Mouse (Mus musculus) Muller cell, postnatal 12 days (primary cell): Measurements from ENCODE around the gene Ciz1.

ENCODE experiments used
- DNase-seq: peaks from one replicate; pipeline ENCODE4 v3.0.0-alpha.2; 2015; ENCODE audit errors: inconsistent ontology term

Gene Ciz1

GRCm38 (mm10) chr2:32380001-32380500, 27.9 kb downstream of the Ciz1 start:
- DNase-seq: peak; percentile 57

DNA sequence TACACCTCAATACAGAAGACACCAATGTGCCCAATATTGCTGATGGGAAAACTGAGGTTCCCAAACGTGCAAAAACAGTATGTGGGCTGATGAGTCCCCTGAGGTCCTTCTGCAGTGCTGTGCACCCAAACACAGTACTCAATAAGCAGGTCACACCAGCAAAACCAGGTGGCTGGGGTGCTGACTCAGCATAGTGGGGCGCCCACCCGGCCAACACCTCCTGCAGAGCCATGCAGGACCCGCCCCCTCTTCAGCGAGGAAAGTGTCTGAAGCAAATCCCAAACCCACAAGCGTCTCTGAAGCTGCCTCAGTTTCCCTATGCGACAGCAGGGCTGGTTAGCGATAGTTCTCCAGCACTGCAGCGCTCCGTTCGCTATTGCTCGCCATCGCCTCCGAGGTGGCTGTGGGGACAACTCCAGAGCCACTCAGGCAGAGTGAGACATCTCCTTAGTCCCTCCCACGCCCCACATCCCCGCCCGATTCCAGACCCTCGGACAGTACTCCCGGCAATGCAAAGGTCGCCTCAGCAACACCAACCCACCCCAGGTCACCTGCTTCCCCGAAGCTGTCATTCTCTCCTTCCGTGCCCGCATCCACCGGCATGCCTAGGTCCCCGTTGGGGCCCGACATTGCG, 29.1 kb downstream of the Ciz1 start:
- no peak for DNase-seq

- peak; percentile 95 for DNase-seq
Measured at GRCm38 (mm10) chr2:32381775-32382223, 29.7 kb downstream of the Ciz1 start, which contains the start of gene 1110008P14Rik. TSS of gene 1110008P14Rik (minus strand) at chr2:32381938.

DNA sequence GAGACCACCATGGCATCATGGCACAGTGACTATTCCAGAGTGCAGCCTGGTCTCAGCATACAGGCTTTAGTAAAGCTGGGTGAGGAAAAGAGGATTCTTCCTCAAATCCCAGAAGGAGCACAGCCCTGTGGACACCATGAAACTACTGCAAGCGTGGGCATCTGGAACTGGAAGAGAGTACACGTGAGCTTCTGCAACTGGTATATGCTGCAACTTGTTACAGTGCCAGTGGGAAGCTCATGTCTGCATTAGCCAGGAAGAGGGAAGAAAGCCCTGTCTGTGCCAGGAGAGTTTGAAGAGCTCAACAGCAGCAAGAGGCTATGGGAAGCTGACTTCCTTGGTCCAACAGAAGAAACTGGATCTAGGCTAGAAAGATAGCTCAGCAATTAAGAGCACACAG, 30.6 kb downstream of the Ciz1 start:
- DNase-seq: no peak

DNA sequence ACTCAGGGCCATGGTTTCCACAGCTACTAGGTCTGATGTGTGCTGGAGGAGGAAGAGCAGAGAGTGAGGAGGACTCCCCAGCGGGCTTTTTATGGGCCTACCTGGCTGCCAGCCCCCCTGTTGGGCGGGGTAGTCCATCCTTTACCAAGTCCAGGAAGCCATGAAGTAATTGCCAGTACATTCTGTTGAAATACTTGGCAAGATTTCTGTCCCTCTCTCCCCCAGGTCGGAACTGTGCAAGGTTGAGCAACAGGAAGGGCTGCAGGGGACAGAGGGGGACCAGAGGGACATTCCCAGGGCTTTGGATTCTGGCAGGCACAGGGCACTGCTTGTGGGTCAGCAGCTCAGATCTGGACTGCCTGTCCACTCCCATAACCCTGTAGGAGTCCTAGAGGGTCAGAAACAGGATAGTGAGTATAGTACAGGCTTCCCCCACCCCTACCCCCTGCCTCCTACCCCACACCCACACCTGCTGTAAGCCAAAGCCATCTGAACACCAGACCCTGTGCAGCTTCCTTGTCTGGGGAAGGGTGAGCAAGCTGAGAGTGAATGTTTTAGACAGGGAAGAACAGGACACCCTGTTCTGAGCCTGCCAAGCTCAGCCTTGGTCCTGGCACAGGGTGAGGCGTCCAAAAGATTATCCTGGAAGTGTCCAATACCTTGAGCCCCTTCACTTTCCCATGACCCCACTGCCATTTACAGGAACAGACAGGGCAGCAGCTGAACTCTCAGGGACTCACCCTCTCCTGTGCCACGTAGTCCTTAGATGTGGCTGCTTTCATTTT, 35.8 kb downstream of the Ciz1 start, which contains the start of gene Lcn2:
Gene Lcn2, minus strand, starts transcription at position 547 of the 785 bp plus-strand sequence.
- DNase-seq: no peak

GRCm38 (mm10) chr2:32389157-32389556, 37.0 kb downstream of the Ciz1 start:
- DNase-seq: no peak

DNA sequence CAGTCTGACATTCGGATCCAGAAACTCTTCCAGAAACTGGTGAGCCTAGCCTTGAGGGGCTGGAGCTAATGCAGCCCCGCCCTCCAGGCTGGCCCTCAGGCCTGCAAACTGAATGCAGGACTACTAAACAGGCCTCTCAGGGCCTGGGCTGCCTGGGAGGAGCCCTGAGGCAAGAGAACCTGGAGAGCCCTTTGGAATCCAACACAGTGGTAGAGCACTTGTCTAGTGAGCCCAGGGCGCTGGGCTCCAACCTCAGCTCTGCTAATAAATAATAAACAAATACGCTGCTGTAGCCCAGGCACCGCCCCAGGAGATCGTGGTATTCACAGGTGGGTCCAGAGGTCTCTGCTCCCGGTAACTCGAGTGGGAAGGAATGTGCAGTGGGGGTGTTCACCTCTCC, 38.7 kb downstream of the Ciz1 start:
- no peak for DNase-seq

DNA sequence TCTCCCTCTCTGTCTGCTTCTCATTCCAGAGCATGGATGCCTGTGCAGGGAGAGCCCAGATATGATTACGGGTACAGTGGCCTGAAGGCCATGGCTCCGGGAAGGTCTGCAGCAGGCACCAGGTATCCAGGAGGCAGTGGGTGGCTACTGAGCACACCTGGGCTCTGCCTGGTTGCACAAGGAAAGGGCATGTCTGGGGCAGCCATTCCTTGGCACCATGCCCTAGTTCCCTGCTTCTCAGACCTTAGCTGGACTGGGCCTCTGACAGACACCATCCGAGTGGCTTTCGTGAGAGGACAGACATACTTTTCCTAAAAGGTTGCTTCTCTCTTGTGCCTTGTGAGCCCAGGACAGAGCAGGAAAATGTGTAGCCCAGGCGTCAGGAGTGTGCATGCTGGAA, 39.9 kb downstream of the Ciz1 start:
- DNase-seq: no peak

DNA sequence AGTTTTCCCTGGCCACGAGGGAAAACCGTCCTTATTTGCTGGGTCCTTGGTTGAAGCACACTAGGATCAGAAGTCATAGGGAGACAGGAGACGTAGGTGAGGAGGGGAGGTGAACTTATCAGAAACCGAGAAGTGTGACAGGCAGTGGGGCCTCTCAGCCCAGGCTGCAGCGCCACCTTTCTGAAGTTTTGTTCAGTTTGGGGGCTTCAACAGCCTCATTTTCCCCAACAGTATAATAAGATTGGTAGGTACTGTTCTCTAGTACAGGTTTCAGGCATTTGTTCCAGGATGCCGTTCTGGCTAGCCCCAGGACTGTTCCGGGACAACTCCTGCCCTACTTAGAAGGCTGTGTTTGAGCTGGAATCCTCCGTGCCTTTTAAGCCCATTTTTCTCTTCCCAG, 42.8 kb downstream of the Ciz1 start:
- DNase-seq: no peak

- peak; percentile 96 for DNase-seq
Measured at GRCm38 (mm10) chr2:32395484-32395945, 43.4 kb downstream of the Ciz1 start, which contains the start of gene Ptges2. TSS of gene Ptges2 (plus strand) at chr2:32395896.

GRCm38 (mm10) chr2:32395946-32396621, 44.0 kb downstream of the Ciz1 start:
- peak; percentile 97 for DNase-seq

DNA sequence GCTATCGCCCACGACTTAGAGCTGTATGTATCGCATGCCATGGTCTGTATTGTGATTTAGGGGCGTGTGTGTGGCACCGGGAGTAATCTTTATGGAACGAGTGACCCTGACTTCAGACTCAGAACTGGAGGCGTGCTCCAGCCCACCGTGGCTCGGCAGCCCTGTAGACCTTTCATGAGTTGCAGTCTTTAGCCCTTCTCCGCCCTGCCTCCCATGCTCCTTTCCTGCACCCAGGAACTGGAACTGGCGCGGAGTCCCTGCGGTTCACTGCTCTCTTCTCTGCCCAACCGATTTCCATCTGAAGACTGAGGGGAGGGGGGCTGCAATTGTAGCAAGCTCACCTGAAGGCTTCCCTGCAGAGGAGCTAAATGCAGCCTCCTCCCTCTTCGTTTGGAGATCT, 44.6 kb downstream of the Ciz1 start:
- no peak for DNase-seq

DNA sequence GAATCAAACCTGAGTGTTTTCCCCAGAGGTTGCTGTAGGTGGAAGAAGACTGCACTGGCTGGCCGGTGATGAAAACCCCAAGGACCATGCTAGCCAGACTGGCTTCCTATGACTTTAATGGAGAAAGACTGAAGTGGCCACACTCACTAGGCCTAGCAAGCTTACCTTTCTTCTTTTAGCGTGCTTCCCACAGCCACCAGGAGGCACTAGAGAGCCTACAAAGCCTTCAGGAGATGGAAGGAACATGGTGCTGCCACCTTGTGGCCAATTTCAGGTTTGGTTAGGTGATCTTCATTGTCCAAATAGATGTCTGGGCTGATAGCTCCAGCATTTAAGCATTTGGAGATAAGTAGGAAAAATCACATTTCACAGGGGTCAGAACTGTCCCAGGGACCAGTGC, 52.5 kb downstream of the Ciz1 start:
- DNase-seq: peak; percentile 81

GRCm38 (mm10) chr2:32407144-32407824, 55.2 kb downstream of the Ciz1 start:
- DNase-seq: no peak

- DNase-seq: no peak
Measured at GRCm38 (mm10) chr2:32408429-32409424, 56.6 kb downstream of the Ciz1 start.

GRCm38 (mm10) chr2:32411407-32411806, 59.3 kb downstream of the Ciz1 start:
- DNase-seq: peak; percentile 58

- no peak for DNase-seq
Measured at GRCm38 (mm10) chr2:32412742-32413531, 60.8 kb downstream of the Ciz1 start.

GRCm38 (mm10) chr2:32413936-32414335, 61.8 kb downstream of the Ciz1 start:
- no peak for DNase-seq

- DNase-seq: no peak
Measured at GRCm38 (mm10) chr2:32415801-32416200, 63.7 kb downstream of the Ciz1 start.
